Mouse (Mus musculus) ovary, postnatal 36 days (tissue): ENCODE measurements around the gene Krtap10-10.

Experiments used
- DNase-seq: peaks from one replicate; pipeline ENCODE4 v3.0.0; 2022; ENCODE audit warnings: low spot score, mixed read lengths

Gene Krtap10-10

DNA sequence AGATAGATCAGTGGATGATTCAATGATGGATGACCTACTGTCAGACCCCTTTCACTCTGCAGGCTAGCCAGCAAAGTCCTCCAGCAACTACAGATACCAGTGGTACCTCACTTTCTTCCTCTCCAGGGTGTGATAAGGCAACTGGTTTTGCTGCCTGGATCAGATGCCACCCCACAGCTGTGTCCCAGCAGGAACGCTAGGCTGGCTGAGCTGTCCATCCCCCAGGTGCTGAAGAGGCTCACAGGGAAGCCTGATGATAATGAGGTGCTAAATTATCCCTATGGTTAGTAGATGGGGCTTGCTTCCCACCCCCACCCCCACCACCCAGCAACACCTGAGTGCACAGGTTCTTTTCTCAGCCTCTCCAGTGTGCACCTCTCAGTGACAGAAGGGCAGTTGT lies 31.8 kb downstream of the Krtap10-10 start:
- no peak for DNase-seq

DNA sequence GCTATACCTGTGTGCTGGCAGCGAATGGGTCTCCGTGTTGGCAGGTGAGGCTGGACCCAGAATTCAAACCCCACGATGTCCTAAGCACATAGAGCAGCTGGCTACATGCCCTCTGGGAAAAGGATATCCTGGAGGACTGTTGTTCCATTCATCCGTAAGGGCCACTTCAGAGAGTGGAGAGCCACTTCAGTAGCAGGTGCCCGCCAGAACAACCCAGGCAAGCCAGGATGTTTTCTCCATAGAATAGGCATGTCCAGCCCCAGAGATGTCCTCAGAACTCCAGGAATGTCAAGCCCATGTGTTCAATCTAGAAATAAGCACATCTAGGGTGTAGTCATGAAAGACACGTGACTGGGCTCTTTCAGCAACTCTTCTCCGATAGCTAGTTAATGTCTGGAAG lies 33.9 kb downstream of the Krtap10-10 start:
- no peak for DNase-seq

DNA sequence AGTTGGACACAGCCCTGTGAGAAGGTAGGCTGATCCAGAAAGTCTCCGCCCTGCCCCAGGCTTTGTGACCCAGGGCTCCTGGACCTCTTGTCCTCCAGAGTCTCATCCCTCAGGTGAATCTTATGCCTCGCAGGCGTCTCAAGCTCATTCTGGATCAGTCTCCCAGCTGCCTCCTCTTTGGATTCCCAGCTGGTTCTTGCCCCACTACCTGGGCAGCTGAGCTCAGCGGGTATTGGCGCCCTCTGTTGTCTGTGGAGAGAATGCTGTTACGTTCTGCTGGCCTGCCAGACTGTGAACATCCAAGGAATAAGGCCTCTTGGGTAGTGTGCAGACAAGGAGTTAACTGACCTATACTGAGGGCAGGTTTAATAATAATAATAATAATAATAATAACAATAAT lies 43.2 kb downstream of the Krtap10-10 start:
- peak; percentile 30 for DNase-seq

DNA sequence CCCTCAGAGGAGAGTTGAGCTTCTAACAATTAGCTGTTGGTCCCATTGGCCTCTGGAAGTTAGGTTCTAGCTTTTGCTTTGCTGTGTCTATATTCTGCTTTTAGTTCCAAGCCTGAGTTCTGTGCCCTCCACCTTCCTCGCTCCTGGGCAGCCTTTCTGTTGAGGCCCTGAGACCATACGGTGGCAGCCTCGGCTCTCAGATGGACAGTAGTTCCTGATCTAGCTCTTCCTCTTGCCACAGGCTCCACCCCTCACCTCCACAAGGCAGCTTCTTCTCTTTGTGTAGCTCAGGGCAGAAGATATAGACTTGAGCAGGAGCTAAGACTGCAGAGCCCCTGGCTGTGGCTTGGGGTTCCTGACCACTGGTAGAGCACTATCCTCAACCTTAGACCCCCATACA lies 44.6 kb downstream of the Krtap10-10 start:
- no peak for DNase-seq

DNA sequence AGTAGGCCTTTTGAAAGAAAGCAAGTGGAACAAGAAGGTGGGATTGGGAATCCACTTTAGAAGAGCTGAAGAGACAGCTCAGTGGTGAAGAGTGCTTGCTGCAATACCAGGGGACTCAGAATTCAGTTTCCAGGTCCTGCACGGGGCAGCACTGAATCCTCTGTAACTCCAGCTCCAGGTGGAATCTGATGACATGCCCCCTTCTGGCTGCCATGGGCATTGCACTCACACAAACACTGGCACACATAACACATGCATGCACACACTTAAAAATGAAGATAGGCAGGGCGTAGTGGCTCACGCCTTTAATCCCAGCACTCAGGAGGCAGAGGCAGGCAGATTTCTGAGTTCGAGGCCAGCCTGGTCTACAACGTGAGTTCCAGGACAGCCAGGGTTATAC lies 46.8 kb downstream of the Krtap10-10 start:
- no peak for DNase-seq

DNA sequence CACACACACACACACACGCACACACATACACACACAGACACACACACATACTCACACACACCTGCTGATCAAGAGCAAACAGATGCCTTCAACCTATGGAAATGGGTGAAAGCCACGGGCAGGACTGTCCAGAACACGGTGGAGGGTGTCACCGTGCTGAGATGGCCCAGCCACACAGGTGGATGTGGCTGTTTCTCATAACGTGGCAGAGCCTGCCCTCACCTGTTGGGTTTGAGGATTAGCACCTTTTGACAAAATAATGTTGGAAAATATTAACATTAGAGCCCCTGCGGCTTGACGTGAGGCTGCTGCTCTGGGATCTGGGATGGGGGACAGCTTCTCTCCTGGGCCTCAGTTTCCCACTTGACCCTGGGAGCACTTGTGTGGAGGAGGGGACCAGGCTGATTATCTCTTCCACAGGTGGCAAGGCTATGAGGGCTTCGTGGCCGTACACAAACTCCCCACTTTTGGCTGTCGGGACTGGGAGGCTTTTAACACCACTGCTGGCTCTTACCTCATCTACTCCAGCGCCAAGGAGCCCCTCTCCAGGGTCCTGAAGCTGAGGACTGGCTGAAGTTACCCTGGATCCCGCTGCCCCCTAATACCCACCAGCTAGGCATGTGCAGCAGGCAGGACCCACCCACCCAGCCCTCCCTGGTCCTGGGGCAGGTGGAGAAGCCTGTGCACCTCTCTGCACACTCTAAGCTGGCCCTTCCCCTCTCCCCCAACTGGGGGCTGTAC lies 50.4 kb downstream of the Krtap10-10 start:
- DNase-seq, result no peak
